10 mouse cellular contexts compared by ENCODE assay signal in the genomic region with DNA sequence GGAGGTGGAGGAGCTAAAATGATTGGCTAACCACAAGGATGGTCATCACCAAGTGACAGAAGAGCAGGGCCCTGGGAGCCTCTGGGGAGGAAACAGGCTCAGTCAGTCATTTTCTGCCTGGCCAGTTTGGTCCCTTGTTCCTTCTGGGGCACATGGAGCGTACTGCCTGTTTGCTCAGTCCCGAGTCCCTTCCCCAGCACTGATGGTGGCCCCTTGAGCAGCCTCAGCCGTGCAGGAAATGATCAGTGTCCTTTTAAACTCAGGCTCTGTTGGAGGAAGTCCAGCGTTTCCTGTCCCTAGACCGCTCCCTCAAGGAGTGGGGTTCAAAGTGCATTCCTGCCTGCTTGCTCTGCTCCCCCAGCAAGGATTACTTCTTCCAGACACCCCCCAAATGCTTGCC. TPM values are rescaled to one million over a fixed set of nuclear protein-coding genes. Genes with fewer than 3 reads are reported as not detected.
A peak's percentile ranks its signal among the peaks of the same experiment; 100 is the strongest.
DNase-seq lines count a peak whose midpoint lies in the region; ATAC-seq lines count a peak whose summit lies in the region.
"Had no signal": no experiment of that assay in that cellular context is flagged by ENCODE, and none has a peak within 500 bp of the region (broad histone marks: within the 10 kb centered on the region; RNA-seq: fewer than 3 reads in every experiment).

No protein-coding gene starts in this region.

- H3K4me1 ChIP-seq in hindbrain, embryonic 10.5 days (replicated peaks): peaks cover 43% of the 10 kb centered on the region
- H3K4me1 ChIP-seq in hindbrain, embryonic 16.5 days (ENCODE audit: control insufficient read depth, insufficient read depth, low read depth, low read length): peaks cover 14% of the 10 kb centered on the region
- H3K4me1 ChIP-seq in heart, embryonic 12.5 days (replicated peaks): peaks cover 51% of the 10 kb centered on the region

- no peak overlapping the region for H3K9ac ChIP-seq in hindbrain, embryonic 16.5 days (ENCODE audit: low read depth, low read length)
- no peak overlapping the region for H3K9ac ChIP-seq in heart, embryonic 12.5 days

- H3K9me3 ChIP-seq in hindbrain, embryonic 10.5 days: no peaks in the 10 kb centered on the region
- H3K9me3 ChIP-seq in hindbrain, embryonic 16.5 days (ENCODE audit: control insufficient read depth, low read length): no peaks in the 10 kb centered on the region
- no peaks in the 10 kb centered on the region for H3K9me3 ChIP-seq in heart, embryonic 12.5 days (replicated peaks)

- no peak for DNase-seq in hindbrain, embryonic 10.5 days (ENCODE audit: low spot score)
- DNase-seq in kidney, postnatal 25 days: peak; percentile 90
- DNase-seq in layer of hippocampus, adult 8-10 months (ENCODE audit: low spot score in 2 of 2): no peak
- DNase-seq in layer of hippocampus, adult 9-10 months (ENCODE audit: low spot score): no peak
- DNase-seq in embryo, embryonic 10 days (ENCODE audit: low spot score): no peak

- no peak overlapping the region for H3K4me2 ChIP-seq in hindbrain, embryonic 16.5 days (ENCODE audit: low read length)
- no peak overlapping the region for H3K4me2 ChIP-seq in heart, embryonic 12.5 days

- peaks cover 24% of the 10 kb centered on the region for H3K27me3 ChIP-seq in hindbrain, embryonic 10.5 days (ENCODE audit: insufficient read depth, poor library complexity, severe bottlenecking)
- H3K27me3 ChIP-seq in hindbrain, embryonic 16.5 days (replicated peaks; ENCODE audit: control insufficient read depth, insufficient read depth, low read length): no peaks in the 10 kb centered on the region
- H3K27me3 ChIP-seq in heart, embryonic 12.5 days (replicated peaks): peaks cover 24% of the 10 kb centered on the region

- no peak overlapping the region for H3K4me3 ChIP-seq in hindbrain, embryonic 10.5 days
- H3K4me3 ChIP-seq in hindbrain, embryonic 16.5 days (ENCODE audit: low read length): no peak overlapping the region
- H3K4me3 ChIP-seq in heart, embryonic 12.5 days: no peak overlapping the region

- no peaks in the 10 kb centered on the region for H3K36me3 ChIP-seq in hindbrain, embryonic 10.5 days
- no peaks in the 10 kb centered on the region; the same call in 1 of the 2 replicates for H3K36me3 ChIP-seq in hindbrain, embryonic 16.5 days (ENCODE audit: control insufficient read depth, insufficient read depth, low read length)
- no peaks in the 10 kb centered on the region for H3K36me3 ChIP-seq in heart, embryonic 12.5 days

- no peak for ATAC-seq in hindbrain, embryonic 16.5 days
- peak; percentile 65; the same call in 1 of the 2 replicates for ATAC-seq in heart, embryonic 12.5 days (ENCODE audit: insufficient number of reproducible peaks, low FRiP score)
- ATAC-seq in monocyte, adult 5-6 weeks (replicated peaks; ENCODE audit: insufficient number of reproducible peaks, low FRiP score, low TSS enrichment, poor library complexity, severe bottlenecking): peak; percentile 32; the same call in 1 of the 2 replicates

- 72% methylated on average over 5 of the region's 5 CpGs for WGBS in hindbrain, embryonic 10.5 days
- 56% methylated on average over 5 of the region's 5 CpGs for WGBS in hindbrain, embryonic 16.5 days
- 41% methylated on average over 5 of the region's 5 CpGs for WGBS in heart, embryonic 12.5 days

- H3K27ac ChIP-seq in hindbrain, embryonic 10.5 days: peak overlapping the region; percentile 64
- no peak overlapping the region for H3K27ac ChIP-seq in hindbrain, embryonic 16.5 days (ENCODE audit: low read depth, low read length)
- peak overlapping the region; percentile 63 for H3K27ac ChIP-seq in heart, embryonic 12.5 days (ENCODE audit: poor library complexity, severe bottlenecking)

RNA-seq across cellular contexts. Expression of gene Cx3cl1, which starts 6.7 kb away (rescaled TPM):
- polyA plus RNA-seq in hindbrain, embryonic 10.5 days (2016; fragmentation: Nextera tagmentation; extraction: Ambion mirVana): 12.2 and 13.3 TPM in 2 replicates
- polyA plus RNA-seq in hindbrain, embryonic 16.5 days (2015; fragmentation: Nextera tagmentation; extraction: Ambion mirVana): 61.2 and 62.0 TPM in 2 replicates
- polyA plus RNA-seq in heart, embryonic 12.5 days (2016; fragmentation: Nextera tagmentation; extraction: Ambion mirVana): 13.1 and 15.2 TPM in 2 replicates
- total RNA-seq in monocyte, adult 5-6 weeks (2017): not detected in 3 replicates
- 100 to 1,000 TPM; 333 to 386 (median 359) TPM for total RNA-seq in layer of hippocampus, adult 8-10 months (2022)

RNA-seq across cellular contexts. Expression of gene Ccl17, which starts 31.8 kb away (rescaled TPM):
- polyA plus RNA-seq in hindbrain, embryonic 10.5 days (2016; fragmentation: Nextera tagmentation; extraction: Ambion mirVana): not detected in 2 replicates
- 0.79 and 0.80 TPM in 2 replicates for polyA plus RNA-seq in hindbrain, embryonic 16.5 days (2015; fragmentation: Nextera tagmentation; extraction: Ambion mirVana)
- 0.75 TPM in 1 of 2 replicates, not detected in the other for polyA plus RNA-seq in heart, embryonic 12.5 days (2016; fragmentation: Nextera tagmentation; extraction: Ambion mirVana)
- total RNA-seq in monocyte, adult 5-6 weeks (2017): not detected in 3 replicates
- 10 to 100 TPM in 1 of 4 experiments, 1 to 10 TPM in 3; 3.7 to 10.8 (median 6.9) TPM for total RNA-seq in layer of hippocampus, adult 8-10 months (2022)
- polyA plus RNA-seq: limb, embryonic 11.5 days; spleen, adult 2 months had no signal

RNA-seq across cellular contexts. Expression of gene Ccl22, which starts 33.1 kb away (rescaled TPM):
- not detected in 2 replicates for polyA plus RNA-seq in hindbrain, embryonic 10.5 days (2016; fragmentation: Nextera tagmentation; extraction: Ambion mirVana)
- polyA plus RNA-seq in hindbrain, embryonic 16.5 days (2015; fragmentation: Nextera tagmentation; extraction: Ambion mirVana): not detected in 2 replicates
- polyA plus RNA-seq in heart, embryonic 12.5 days (2016; fragmentation: Nextera tagmentation; extraction: Ambion mirVana): not detected in 2 replicates
- total RNA-seq in monocyte, adult 5-6 weeks (2017): 0.11 to 0.87 TPM (median 0.57 TPM) in 3 replicates
- under 1 TPM in 2 of 4 experiments, not detected in 2; 0.33 to 0.40 TPM for total RNA-seq in layer of hippocampus, adult 8-10 months (2022)
- polyA plus RNA-seq: limb, embryonic 11.5 days had no signal

RNA-seq across cellular contexts. Expression of gene Coq9, which starts 59.6 kb away (rescaled TPM):
- polyA plus RNA-seq in hindbrain, embryonic 10.5 days (2016; fragmentation: Nextera tagmentation; extraction: Ambion mirVana): 52.2 and 52.3 TPM in 2 replicates
- 67.7 and 69.8 TPM in 2 replicates for polyA plus RNA-seq in hindbrain, embryonic 16.5 days (2015; fragmentation: Nextera tagmentation; extraction: Ambion mirVana)
- 118 and 121 TPM in 2 replicates for polyA plus RNA-seq in heart, embryonic 12.5 days (2016; fragmentation: Nextera tagmentation; extraction: Ambion mirVana)
- 23.0 to 27.5 TPM (median 25.1 TPM) in 3 replicates for total RNA-seq in monocyte, adult 5-6 weeks (2017)
- total RNA-seq in layer of hippocampus, adult 8-10 months (2022): 10 to 100 TPM; 83.6 to 98.9 (median 87.1) TPM

RNA-seq across cellular contexts. Expression of gene Ciapin1, which starts 59.7 kb away (rescaled TPM):
- 181 and 194 TPM in 2 replicates for polyA plus RNA-seq in hindbrain, embryonic 10.5 days (2016; fragmentation: Nextera tagmentation; extraction: Ambion mirVana)
- polyA plus RNA-seq in hindbrain, embryonic 16.5 days (2015; fragmentation: Nextera tagmentation; extraction: Ambion mirVana): 190 and 191 TPM in 2 replicates
- polyA plus RNA-seq in heart, embryonic 12.5 days (2016; fragmentation: Nextera tagmentation; extraction: Ambion mirVana): 102 and 109 TPM in 2 replicates
- 17.0 to 23.7 TPM (median 17.3 TPM) in 3 replicates for total RNA-seq in monocyte, adult 5-6 weeks (2017)
- total RNA-seq in layer of hippocampus, adult 8-10 months (2022): 10 to 100 TPM; 62.0 to 88.0 (median 71.0) TPM

Comparison
In these comparisons a context has a peak if more than half of its experiments do, and no peak if none do; other contexts are left out.
1. DNase-seq: peak in kidney, postnatal 25 days (2 of 2); none in hindbrain, embryonic 10.5 days (single experiment), layer of hippocampus, adult 8-10 months (0 of 2), layer of hippocampus, adult 9-10 months (single experiment) and embryo, embryonic 10 days (single experiment).